Mouse (Mus musculus) neural tube, embryonic 15.5 days (tissue): ENCODE measurements at regions not wholly inside any gene's neighbourhood (a gene's known extent, or its start where the extent isn't known, plus 50 kb on each side); places are given as distances from the start of the nearest gene placed in this dataset.
"Not testable (repeated sequence)": the region's sequence is repeated elsewhere in the genome, so short reads cannot be mapped to it uniquely, and the experiment has no call there.

Source experiments
- ATAC-seq: fragments of 200-750 bp; cut with Nextera tagmentation; 2 replicates; pipeline ENCODE4 v1.8.0; 2017; ENCODE audit warnings: mild to moderate bottlenecking, moderate TSS enrichment, moderate library complexity; ENCODE audit not compliant: low FRiP score
- H3K27ac ChIP-seq: fragments of 300-500 bp; sonication (generic); replicated peaks from 2 replicates; pipeline ENCODE4 v1.5.1; 2015; ENCODE audit warnings: mild to moderate bottlenecking, inconsistent platforms
- H3K27me3 ChIP-seq: fragments of 300-500 bp; sonication (generic); replicated peaks from 2 replicates; pipeline ENCODE4 v1.6.1; 2015; ENCODE audit warnings: inconsistent platforms
- H3K36me3 ChIP-seq: fragments of 300-500 bp; sonication (generic); 2 replicates; pipeline ENCODE4 v1.6.1; 2015; ENCODE audit warnings: inconsistent platforms
- H3K4me1 ChIP-seq: fragments of 300-500 bp; sonication (generic); 2 replicates; pipeline ENCODE4 v1.6.1; 2015; ENCODE audit warnings: inconsistent platforms
- H3K4me2 ChIP-seq: fragments of 300-500 bp; sonication (generic); 2 replicates; pipeline ENCODE4 v1.6.1; 2015; ENCODE audit warnings: inconsistent platforms, mild to moderate bottlenecking, moderate library complexity
- H3K4me3 ChIP-seq: fragments of 300-500 bp; sonication (generic); replicated peaks from 2 replicates; pipeline ENCODE4 v1.5.1; 2015; ENCODE audit warnings: mild to moderate bottlenecking, inconsistent platforms
- H3K9ac ChIP-seq: fragments of 300-500 bp; sonication (generic); replicated peaks from 2 replicates; pipeline ENCODE4 v1.6.1; 2015; ENCODE audit warnings: mild to moderate bottlenecking, inconsistent platforms
- H3K9me3 ChIP-seq: fragments of 300-500 bp; sonication (generic); replicated peaks from 2 replicates; pipeline ENCODE4 v1.6.1; 2016; ENCODE audit warnings: inconsistent platforms
- WGBS: fragments of 180-500 bp; shearing (Covaris S2); methylation state at CpG from one replicate; pipeline ENCODE4 v1.1.7; 2015; ENCODE audit warnings: mixed read lengths; 5-methylcytosine and 5-hydroxymethylcytosine counted together

DNA sequence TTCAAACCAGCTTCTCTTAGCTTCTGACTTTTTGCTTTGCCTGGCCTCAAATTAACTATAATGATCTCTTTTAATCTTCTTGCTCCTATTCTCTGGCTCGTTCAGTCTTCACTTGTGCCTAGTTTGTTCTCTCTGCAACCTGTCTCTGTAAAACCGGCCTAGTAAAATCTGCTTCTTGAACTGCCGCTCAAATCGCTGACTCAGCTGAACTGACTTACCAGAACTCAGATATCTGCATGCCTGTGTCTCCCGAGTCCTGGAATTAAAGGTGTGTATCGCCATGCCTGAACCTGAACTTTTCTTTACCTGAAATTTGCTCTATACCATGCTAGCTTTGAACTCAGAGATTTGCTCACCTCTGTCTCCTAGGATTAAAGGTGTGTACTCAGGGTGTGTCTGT is 212.2 kb downstream of the Glrx3 start:
- Histone ChIP-seq H3K4me2 (no peak overlapping the region), H3K4me3 (no peak overlapping the region), H3K9me3 (no peaks in the 10 kb centered on the region), H3K9ac (no peak overlapping the region), H3K27me3 (no peaks in the 10 kb centered on the region), H3K36me3 (no peaks in the 10 kb centered on the region), H3K27ac (no peak overlapping the region), H3K4me1 (peaks cover 9% of the 10 kb centered on the region)
- WGBS = 89% methylated on average over 6 of the region's 6 CpGs
- ATAC-seq = no peak

DNA sequence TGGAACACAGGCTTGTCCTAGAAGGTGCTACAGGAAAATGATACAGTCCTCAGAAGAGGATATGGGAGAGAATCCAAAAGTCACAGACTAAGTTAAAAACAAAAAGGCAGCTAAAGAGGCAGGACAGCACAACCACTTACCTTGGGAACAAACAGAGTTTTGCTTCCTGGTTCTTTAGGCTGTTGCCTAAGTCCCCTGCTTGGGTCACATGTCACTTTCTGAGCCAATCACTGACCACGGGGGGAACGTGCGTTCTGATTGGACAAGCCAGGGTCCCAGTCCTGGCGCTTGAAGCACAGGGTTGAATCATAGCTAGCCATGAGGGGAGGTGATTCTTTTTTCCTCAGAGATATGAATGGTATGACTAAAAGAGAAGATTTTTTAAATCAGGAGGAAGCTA is 216.4 kb downstream of the Glrx3 start:
- Histone ChIP-seq H3K9me3 (no peaks in the 10 kb centered on the region), H3K4me2 (no peak overlapping the region), H3K27me3 (no peaks in the 10 kb centered on the region), H3K9ac (no peak overlapping the region), H3K4me3 (no peak overlapping the region), H3K4me1 (peaks cover 7% of the 10 kb centered on the region), H3K27ac (no peak overlapping the region), H3K36me3 (no peaks in the 10 kb centered on the region)
- ATAC-seq = no peak
- WGBS = 94% methylated on average over 4 of the region's 4 CpGs

DNA sequence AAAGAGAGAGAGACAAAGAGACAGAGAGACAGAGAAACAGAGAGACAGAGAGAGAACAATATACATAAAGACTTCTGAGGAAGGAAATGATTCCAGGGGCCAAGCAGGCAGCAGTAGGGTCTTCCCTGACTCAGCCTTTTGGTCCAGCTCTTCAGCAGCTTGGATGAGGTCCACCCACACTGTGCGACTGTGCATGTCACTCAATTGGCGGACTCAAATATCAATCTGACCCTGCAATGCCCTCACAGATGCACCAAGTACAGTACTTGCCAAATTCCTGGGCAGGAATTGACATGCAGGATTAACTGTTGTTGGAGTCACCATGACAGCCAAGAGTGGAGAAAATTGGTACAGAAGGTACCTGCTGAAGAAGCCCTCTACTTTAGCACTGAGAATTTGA is 229.8 kb downstream of the Glrx3 start:
- no peaks in the 10 kb centered on the region for H3K27me3 ChIP-seq
- no peaks in the 10 kb centered on the region for H3K36me3 ChIP-seq
- no peak overlapping the region for H3K4me2 ChIP-seq
- WGBS = 95% methylated on average over 2 of the region's 2 CpGs
- no peak overlapping the region for H3K9ac ChIP-seq
- H3K4me3 ChIP-seq = no peak overlapping the region
- no peak overlapping the region for H3K27ac ChIP-seq
- no peaks in the 10 kb centered on the region for H3K9me3 ChIP-seq
- H3K4me1 ChIP-seq = no peaks in the 10 kb centered on the region
- ATAC-seq = no peak

DNA sequence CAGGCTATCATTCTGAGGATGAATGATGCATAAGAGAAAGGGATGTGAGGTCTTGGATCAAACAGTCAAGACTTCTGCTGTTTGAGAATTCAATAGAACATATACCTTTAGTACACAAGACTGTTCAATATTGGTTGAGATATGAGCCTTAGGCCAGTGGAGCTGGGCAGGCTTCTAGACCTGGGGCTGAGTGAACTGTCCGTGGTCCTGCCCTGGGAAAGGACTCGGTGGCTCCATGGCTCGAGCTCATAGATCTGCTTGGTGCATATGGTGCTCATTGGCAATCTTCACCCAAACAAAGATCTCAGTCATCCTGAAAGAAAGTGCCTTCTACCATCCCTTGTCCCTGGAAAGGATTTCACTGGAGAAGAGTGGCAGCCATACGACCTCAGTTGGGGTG is 233.7 kb downstream of the Glrx3 start:
- WGBS = 69% methylated on average over 4 of the region's 4 CpGs
- Histone ChIP-seq H3K4me1 (no peaks in the 10 kb centered on the region), H3K9ac (no peak overlapping the region), H3K9me3 (no peaks in the 10 kb centered on the region), H3K27ac (no peak overlapping the region), H3K4me2 (no peak overlapping the region), H3K36me3 (no peaks in the 10 kb centered on the region), H3K27me3 (no peaks in the 10 kb centered on the region), H3K4me3 (no peak overlapping the region)
- ATAC-seq = no peak

DNA sequence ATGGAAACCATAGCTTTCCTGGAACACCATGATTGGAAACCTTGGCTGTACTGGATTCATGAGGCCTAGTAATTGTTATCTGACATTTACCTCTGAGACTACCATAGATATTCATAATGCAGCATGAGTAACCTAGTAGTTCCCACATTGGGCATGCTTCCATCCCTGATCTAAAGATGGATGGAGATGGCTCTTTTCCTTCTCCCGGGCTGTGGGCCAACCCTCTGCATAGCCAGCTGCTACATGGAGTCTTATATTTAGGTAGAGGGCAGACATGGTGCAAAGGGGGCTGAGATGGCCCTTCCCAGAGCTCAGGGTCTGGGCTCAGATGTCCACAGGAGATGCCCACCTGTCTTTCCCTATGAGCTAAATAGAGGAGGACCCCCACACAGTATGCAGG is 237.2 kb downstream of the Glrx3 start:
- no peaks in the 10 kb centered on the region for H3K27me3 ChIP-seq
- H3K27ac ChIP-seq = no peak overlapping the region
- H3K36me3 ChIP-seq = no peaks in the 10 kb centered on the region
- H3K4me3 ChIP-seq = no peak overlapping the region
- no peaks in the 10 kb centered on the region for H3K4me1 ChIP-seq
- no peak overlapping the region for H3K4me2 ChIP-seq
- WGBS = 78% methylated on average over 1 of the region's 1 CpGs
- no peak overlapping the region for H3K9ac ChIP-seq
- ATAC-seq = no peak
- H3K9me3 ChIP-seq = no peaks in the 10 kb centered on the region

DNA sequence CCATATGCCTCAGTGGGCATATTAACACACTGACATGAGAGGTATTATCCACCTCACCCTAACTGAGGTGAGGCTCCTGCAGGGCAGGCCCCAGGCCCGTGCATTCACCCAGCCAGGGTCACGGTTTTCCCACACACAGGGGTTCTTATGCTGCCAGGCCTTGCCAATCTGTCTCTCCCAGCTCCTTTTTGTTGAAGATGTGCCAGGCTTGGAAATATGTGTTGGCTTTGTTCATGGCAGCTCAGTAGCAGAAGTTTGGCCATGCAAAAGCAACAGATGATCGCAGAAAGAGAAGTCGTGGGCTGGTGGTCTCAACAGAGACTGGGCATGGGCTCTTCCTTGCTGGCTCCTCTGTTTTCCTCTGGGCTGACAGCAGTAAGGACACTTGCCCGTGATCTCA is 238.0 kb downstream of the Glrx3 start:
- ATAC-seq = no peak
- Histone ChIP-seq H3K9ac (no peak overlapping the region), H3K4me3 (no peak overlapping the region), H3K36me3 (no peaks in the 10 kb centered on the region), H3K4me2 (no peak overlapping the region), H3K27me3 (no peaks in the 10 kb centered on the region), H3K27ac (no peak overlapping the region), H3K9me3 (no peaks in the 10 kb centered on the region), H3K4me1 (no peaks in the 10 kb centered on the region)
- WGBS = 84% methylated on average over 5 of the region's 5 CpGs

DNA sequence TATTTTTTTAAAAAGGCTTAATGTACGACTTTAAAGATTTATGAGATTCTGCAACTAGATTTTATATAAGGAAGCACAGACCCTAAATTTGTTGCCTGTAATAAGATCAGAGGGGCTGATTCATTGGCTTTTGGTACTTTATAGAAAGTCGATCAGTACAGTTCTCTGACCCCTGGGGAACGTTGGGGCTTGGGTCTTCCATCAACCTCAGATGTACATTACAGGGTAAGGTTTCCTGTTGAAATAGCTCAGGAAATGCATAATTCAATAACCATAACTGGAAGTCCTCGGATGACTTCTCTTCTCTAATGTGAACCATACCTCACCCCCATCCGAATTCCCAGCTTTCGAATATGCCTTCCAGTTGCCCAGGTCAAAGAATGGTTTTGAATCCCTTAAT is 247.4 kb downstream of the Glrx3 start:
- H3K27me3 ChIP-seq = no peaks in the 10 kb centered on the region
- H3K4me2 ChIP-seq = no peak overlapping the region
- 61% methylated on average over 6 of the region's 6 CpGs for WGBS
- no peak overlapping the region for H3K4me3 ChIP-seq
- no peaks in the 10 kb centered on the region for H3K36me3 ChIP-seq
- H3K4me1 ChIP-seq = peaks cover 9% of the 10 kb centered on the region; the same call in 1 of the 2 replicates
- H3K9me3 ChIP-seq = no peaks in the 10 kb centered on the region
- H3K27ac ChIP-seq = no peak overlapping the region
- H3K9ac ChIP-seq = no peak overlapping the region
- ATAC-seq = no peak

DNA sequence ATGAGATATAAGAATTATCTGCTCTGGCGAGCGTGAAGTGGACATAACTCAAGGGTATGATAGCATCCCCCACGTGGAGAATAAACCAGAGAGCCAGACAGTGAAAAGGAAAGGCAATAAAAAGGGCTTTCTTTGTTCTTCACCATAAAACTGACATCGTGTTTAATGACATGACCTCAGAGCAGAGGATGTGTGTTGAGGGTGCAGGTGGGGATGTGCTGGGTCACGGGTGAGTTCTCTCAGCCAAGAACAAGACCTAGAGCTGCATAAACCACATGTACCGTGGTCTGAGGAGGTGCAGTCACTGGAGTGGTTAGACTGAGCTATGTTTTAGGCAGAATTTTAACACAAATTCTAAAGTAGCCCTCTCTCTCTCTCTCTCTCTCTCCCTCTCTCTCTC is 247.9 kb downstream of the Glrx3 start:
- no peak overlapping the region for H3K4me2 ChIP-seq
- H3K9ac ChIP-seq = no peak overlapping the region
- WGBS = 22% methylated on average over 6 of the region's 6 CpGs
- no peak overlapping the region for H3K4me3 ChIP-seq
- no peaks in the 10 kb centered on the region for H3K27me3 ChIP-seq
- no peaks in the 10 kb centered on the region for H3K36me3 ChIP-seq
- no peaks in the 10 kb centered on the region for H3K9me3 ChIP-seq
- peaks cover 9% of the 10 kb centered on the region; the same call in 1 of the 2 replicates for H3K4me1 ChIP-seq
- ATAC-seq = no peak
- no peak overlapping the region for H3K27ac ChIP-seq

DNA sequence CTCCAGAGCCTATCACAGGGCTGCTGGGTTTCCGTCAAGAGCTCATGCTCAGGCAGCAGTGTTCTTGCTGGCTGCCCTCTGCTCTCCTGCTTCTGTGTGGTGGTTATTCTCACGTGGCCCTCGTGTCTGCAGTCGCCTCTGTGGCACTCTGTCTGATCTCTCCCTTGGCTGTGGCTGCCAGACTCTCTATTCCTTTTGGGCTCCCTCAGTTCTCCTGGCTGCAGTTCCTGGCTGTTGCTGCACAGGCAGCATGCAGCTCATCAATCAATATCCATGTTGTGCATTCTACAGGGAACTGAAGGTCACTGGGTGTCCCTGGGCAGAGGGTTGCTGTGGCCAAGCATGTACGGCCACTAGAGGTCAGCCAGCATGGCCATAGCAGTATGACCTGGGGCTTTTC is 259.4 kb downstream of the Glrx3 start:
- no peak for ATAC-seq
- H3K9ac ChIP-seq = no peak overlapping the region
- H3K4me2 ChIP-seq = no peak overlapping the region
- H3K27me3 ChIP-seq = no peaks in the 10 kb centered on the region
- no peaks in the 10 kb centered on the region for H3K9me3 ChIP-seq
- no peak overlapping the region for H3K4me3 ChIP-seq
- H3K27ac ChIP-seq = no peak overlapping the region
- 73% methylated on average over 5 of the region's 5 CpGs for WGBS
- no peaks in the 10 kb centered on the region for H3K36me3 ChIP-seq
- no peaks in the 10 kb centered on the region for H3K4me1 ChIP-seq

DNA sequence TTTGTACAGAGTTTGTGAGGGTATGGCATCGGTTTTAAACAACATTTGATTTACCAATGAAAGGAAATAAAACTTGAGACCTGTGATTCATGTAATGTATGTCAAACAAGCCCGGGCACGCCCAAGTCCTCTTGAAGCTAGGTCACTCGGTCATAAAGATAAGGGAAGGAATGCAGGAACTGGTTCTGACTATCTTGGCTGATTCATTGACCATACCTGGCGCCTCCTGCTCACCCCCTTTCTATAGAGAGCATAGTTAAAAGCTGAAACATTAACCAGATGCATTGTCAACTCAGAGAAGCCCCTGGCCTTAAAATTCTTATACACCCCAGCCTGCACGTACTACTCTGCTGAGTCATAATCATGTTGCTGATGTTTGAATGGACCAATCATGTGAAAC is 261.1 kb downstream of the Glrx3 start:
- WGBS = 92% methylated on average over 6 of the region's 6 CpGs
- H3K36me3 ChIP-seq, ATAC-seq, H3K9ac ChIP-seq, H3K4me3 ChIP-seq, H3K9me3 ChIP-seq, H3K27me3 ChIP-seq, H3K4me2 ChIP-seq, H3K4me1 ChIP-seq, H3K27ac ChIP-seq: not testable (repeated sequence)

DNA sequence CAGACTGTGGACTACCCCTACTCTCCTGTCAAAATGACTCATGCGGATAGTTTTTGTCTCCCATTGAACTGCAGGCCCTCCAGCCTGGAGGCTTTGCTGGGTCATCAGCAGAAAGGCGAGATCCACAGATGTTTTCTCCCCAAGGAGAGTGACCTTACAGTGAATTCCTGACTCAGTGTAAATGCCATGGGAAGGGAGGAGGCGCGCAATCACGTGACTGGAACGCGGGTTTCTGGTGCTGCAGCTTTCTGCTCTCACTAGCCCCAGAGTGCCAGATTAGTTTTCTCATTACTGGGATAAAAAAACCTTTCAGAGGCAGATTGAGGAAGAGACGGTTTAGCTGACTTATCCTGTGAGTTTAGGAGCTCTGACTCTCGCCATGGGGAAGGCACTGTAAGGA is 275.4 kb downstream of the Glrx3 start:
- H3K9ac ChIP-seq = no peak overlapping the region
- WGBS = 70% methylated on average over 9 of the region's 9 CpGs
- ATAC-seq = no peak
- H3K9me3 ChIP-seq = no peaks in the 10 kb centered on the region
- peaks cover 23% of the 10 kb centered on the region for H3K4me1 ChIP-seq
- no peak overlapping the region for H3K4me3 ChIP-seq
- H3K27ac ChIP-seq = no peak overlapping the region
- H3K4me2 ChIP-seq = no peak overlapping the region
- H3K36me3 ChIP-seq = no peaks in the 10 kb centered on the region
- H3K27me3 ChIP-seq = no peaks in the 10 kb centered on the region

DNA sequence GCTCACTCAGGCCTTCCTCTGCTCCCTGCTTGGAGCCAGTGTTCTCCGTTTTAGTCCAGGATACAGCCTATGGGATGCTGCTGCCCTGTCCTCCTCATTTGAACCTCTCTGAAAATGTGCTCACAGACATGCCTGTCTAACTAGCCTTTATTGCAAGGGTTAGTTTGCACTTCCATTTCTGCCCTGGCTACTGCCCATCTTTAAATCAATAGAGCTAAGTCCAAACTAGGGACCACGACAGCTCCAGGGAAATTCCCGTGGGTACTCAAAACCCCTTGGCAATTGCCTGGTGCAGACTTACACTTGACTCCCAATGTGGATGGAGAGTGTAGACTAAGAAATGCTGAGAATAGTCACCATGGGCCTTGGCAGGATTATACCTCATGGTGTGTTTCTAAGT is 276.4 kb downstream of the Glrx3 start:
- no peaks in the 10 kb centered on the region for H3K9me3 ChIP-seq
- no peaks in the 10 kb centered on the region for H3K36me3 ChIP-seq
- no peak overlapping the region for H3K27ac ChIP-seq
- peaks cover 23% of the 10 kb centered on the region for H3K4me1 ChIP-seq
- WGBS = 72% methylated on average over 3 of the region's 3 CpGs
- H3K27me3 ChIP-seq = no peaks in the 10 kb centered on the region
- H3K4me3 ChIP-seq = no peak overlapping the region
- no peak for ATAC-seq
- no peak overlapping the region for H3K4me2 ChIP-seq
- H3K9ac ChIP-seq = no peak overlapping the region

DNA sequence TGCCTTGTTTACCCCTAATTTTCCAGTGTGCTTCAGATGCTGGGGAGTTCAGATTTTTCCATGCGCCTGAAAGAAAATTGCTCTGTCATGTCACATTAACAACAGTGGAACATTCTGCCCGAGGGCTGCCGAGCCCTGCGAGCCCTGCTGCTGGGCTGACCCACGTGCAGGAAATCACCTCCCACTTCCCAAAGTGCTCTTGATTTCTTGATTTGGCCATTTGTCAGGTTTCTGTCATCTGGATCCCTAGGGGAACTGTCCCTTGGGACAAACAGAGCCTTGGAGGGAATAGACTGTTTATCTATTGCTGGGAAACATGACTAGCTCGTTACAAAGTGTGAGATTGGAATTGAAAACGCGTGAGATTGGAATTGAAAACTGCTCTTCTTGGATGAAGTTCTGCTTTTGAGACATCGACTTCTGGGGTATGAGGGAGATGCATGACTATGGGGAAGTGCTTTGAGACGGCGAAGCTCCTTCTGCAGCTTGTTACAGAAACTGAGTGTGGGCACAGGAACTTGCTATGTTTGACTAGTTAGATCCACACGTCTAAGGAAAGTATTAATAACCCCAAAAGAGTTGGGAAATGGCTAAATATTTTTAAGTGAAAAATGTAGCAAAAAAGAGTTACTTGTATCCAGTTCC is 277.0 kb downstream of the Glrx3 start:
- no peaks in the 10 kb centered on the region for H3K27me3 ChIP-seq
- H3K9ac ChIP-seq = no peak overlapping the region
- H3K4me3 ChIP-seq = no peak overlapping the region
- H3K27ac ChIP-seq = no peak overlapping the region
- no peaks in the 10 kb centered on the region for H3K36me3 ChIP-seq
- WGBS = 45% methylated on average over 12 of the region's 12 CpGs
- peaks cover 23% of the 10 kb centered on the region for H3K4me1 ChIP-seq
- ATAC-seq = no peak
- no peak overlapping the region for H3K4me2 ChIP-seq
- no peaks in the 10 kb centered on the region for H3K9me3 ChIP-seq
